Mouse (Mus musculus): Measurements from ENCODE around the gene Abcc5.

DNA sequence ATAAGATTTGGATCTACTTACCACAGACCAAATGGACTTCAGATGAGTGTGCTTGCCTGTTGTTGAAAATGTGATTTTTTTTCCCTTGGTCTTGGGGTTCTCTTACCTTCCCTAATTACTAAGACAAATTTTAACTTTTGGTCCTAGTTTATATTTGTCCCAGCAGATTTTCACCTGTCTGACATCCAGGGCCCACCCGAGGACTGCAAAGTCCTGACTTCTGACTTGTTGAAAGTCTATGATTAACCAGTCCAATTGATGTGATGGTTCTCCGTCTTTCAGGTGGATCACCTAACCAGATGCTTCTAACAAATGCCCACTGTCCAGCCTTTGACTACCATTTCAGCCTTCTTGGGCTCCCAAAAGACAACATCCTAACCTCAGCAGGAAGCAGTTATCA, 44.8 kb upstream of the Abcc5 start:
- TF ChIP-seq CTCF (IDR thresholded peaks at IDR 0.05; ENCODE audit: insufficient read depth, low read length) (no peak), POLR2A (IDR thresholded peaks at IDR 0.05; ENCODE audit: borderline replicate concordance, extremely low read depth, low read depth, low read length) (no peak)

Data from lung, adult 2 months (tissue).